Mouse (Mus musculus) forebrain, embryonic 15.5 days (tissue): ENCODE results near the gene Mllt6. TPM values are rescaled to one million over a fixed set of nuclear protein-coding genes. Genes with fewer than 3 reads are reported as not detected.
"Not testable (repeated sequence)": the region's sequence is repeated elsewhere in the genome, so short reads cannot be mapped to it uniquely, and the experiment has no call there.

Experiments
- ATAC-seq: fragments of 200-750 bp; cut with Nextera tagmentation; replicated peaks from 2 replicates; pipeline ENCODE4 v1.8.0; 2017; ENCODE audit warnings: mild to moderate bottlenecking, moderate TSS enrichment, moderate library complexity
- H3K27ac ChIP-seq: fragments of 300-500 bp; sonication (generic); replicated peaks from 2 replicates; pipeline ENCODE4 v1.5.1; 2015; ENCODE audit warnings: mild to moderate bottlenecking, inconsistent platforms
- H3K27me3 ChIP-seq: fragments of 300-500 bp; sonication (generic); 2 replicates; pipeline ENCODE4 v1.6.1; 2015; ENCODE audit warnings: inconsistent platforms
- H3K36me3 ChIP-seq: fragments of 300-500 bp; sonication (generic); 2 replicates; pipeline ENCODE4 v1.6.1; 2015; ENCODE audit warnings: mild to moderate bottlenecking, inconsistent platforms
- H3K4me1 ChIP-seq: fragments of 300-500 bp; sonication (generic); 2 replicates; pipeline ENCODE4 v1.6.1; 2015; ENCODE audit warnings: inconsistent platforms
- H3K4me2 ChIP-seq: fragments of 300-500 bp; sonication (generic); replicated peaks from 2 replicates; pipeline ENCODE4 v1.6.1; 2015; ENCODE audit warnings: mild to moderate bottlenecking, inconsistent platforms
- H3K4me3 ChIP-seq: fragments of 300-500 bp; sonication (generic); 2 replicates; pipeline ENCODE4 v1.5.1; 2015; ENCODE audit warnings: mild to moderate bottlenecking, inconsistent platforms
- H3K9ac ChIP-seq: fragments of 300-500 bp; sonication (generic); replicated peaks from 2 replicates; pipeline ENCODE4 v1.6.1; 2015; ENCODE audit warnings: mild to moderate bottlenecking, inconsistent platforms
- H3K9me3 ChIP-seq: fragments of 300-500 bp; sonication (generic); 2 replicates; pipeline ENCODE4 v1.6.1; 2016; ENCODE audit warnings: inconsistent platforms
- WGBS: fragments of 180-500 bp; shearing (Covaris S2); methylation state at CpG from one replicate; pipeline ENCODE4 v1.1.7; 2015; ENCODE audit warnings: mixed read lengths; 5-methylcytosine and 5-hydroxymethylcytosine counted together
- polyA plus RNA-seq: library from polyadenylated mRNA; unstranded; fragments of >200 nt; fragmentation: Nextera tagmentation; extraction: Ambion mirVana; gene quantifications from 2 replicates; pipeline ENCODE4 v1.2.1, GENCODE M21; 2015

Mllt6 gene
- polyA plus RNA-seq, 1 experiment from 2014 or later = 4.7 TPM

DNA sequence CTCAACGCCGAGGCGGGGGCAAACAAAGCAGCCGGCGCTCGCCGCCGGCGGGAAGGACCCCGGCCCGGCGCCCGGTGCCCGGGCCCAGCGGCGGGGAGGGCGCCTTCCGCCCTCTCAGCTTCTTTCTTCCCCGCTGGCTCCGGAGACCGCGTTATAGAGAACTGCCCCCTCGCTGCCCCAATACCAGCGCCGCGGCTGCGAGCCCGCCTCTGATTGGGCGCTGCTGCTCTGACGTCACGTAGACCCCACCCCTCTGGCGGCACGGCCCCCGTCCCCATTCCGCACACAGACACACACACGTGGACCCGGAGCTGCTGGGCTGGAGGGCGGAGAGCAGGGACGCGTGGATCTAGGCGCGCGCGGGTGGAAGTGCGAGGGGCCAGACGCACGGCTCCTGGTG lies 33.6 kb upstream of the Mllt6 start, which contains the start of gene Epop:
Gene Epop (minus strand): TSS at position 127 of the 400 bp plus-strand sequence.
- ATAC-seq = peak; percentile 95
- Histone ChIP-seq H3K36me3 (no peaks in the 10 kb centered on the region), H3K4me3 (peak within 1 kb of the TSS; percentile 76), H3K9me3 (no peaks in the 10 kb centered on the region), H3K27ac (no peak within 1 kb of the TSS), H3K4me1 (peaks cover 34% of the 10 kb centered on the region), H3K4me2 (peak within 1 kb of the TSS; percentile 80), H3K9ac (peak within 1 kb of the TSS; percentile 78), H3K27me3 (peaks cover 65% of the 10 kb centered on the region)
- WGBS = 0% methylated on average over 46 of the region's 47 CpGs

DNA sequence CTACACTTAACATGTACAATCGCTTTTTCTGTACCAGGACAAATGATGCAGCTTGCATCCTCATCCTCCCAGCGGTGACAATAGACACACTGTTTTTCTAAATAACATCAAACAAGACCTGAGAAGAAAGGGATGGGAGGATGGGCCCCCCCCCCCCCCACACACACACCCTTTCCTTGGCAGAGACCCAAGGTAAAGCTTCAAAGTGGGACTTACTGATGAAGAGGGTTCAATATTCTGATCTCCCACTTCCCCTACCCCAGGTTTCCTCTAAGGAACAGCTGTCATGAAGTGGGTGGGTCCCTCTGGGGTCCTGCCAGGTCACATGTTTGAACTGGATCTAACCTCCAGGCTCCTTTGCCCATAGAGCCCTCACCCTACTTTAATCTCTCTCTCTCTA lies 32.2 kb upstream of the Mllt6 start:
- no peaks in the 10 kb centered on the region for H3K9me3 ChIP-seq
- no peak for ATAC-seq
- H3K4me3 ChIP-seq = no peak overlapping the region
- H3K4me1 ChIP-seq = peaks cover 34% of the 10 kb centered on the region
- no peak overlapping the region for H3K27ac ChIP-seq
- no peak overlapping the region for H3K9ac ChIP-seq
- peaks cover 54% of the 10 kb centered on the region for H3K27me3 ChIP-seq
- no peak overlapping the region for H3K4me2 ChIP-seq
- 19% methylated on average over 2 of the region's 2 CpGs for WGBS
- H3K36me3 ChIP-seq = no peaks in the 10 kb centered on the region

DNA sequence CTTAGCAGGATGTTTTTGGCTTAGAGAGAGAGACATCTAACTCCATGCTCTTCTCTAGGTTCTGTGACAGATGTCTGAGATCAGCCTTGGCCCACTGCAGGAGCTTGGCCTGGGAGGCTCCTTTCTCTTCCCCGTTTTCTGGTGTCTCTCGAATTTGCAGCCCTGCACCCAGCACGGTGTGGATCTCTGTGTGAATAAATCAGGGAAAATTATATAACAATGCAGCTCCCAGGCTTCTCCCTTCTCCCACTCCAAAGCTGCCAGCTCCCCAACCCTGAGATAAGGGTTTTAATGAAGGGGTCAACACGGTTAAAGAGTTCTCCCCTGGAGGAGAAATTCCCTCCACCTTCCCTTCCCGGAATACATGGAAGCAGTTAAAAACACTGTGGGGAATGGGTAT lies 31.7 kb upstream of the Mllt6 start:
- Histone ChIP-seq H3K27ac (no peak overlapping the region), H3K4me2 (no peak overlapping the region), H3K9ac (no peak overlapping the region), H3K4me1 (peaks cover 34% of the 10 kb centered on the region), H3K4me3 (no peak overlapping the region), H3K36me3 (no peaks in the 10 kb centered on the region), H3K9me3 (no peaks in the 10 kb centered on the region), H3K27me3 (peaks cover 49% of the 10 kb centered on the region)
- 16% methylated on average over 5 of the region's 5 CpGs for WGBS
- no peak for ATAC-seq

DNA sequence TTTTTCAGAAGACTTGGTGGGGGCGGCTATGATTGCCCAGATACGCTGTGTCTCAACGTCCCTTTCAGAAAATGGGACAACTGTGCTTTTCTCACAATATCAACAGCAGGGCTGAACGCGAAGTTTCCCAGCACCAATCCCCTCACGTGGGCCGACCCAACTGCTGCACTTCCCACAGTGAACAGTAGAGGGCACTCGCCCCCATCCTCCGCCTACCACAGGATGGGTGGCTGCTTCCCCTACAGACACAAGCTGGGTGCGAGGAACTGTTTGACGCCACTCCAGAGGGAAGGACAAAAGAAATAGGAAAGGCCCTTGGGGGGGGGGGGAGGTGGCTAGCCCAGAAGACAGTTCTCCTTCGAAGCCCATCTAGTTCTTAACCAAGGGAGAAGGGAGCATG lies 31.3 kb upstream of the Mllt6 start:
- WGBS = 3% methylated on average over 12 of the region's 12 CpGs

GRCm38 (mm10) chr11:97632440-97632839 lies 30.8 kb upstream of the Mllt6 start:
- not testable (repeated sequence) for H3K4me3 ChIP-seq, H3K4me2 ChIP-seq, H3K36me3 ChIP-seq, H3K9ac ChIP-seq, ATAC-seq, H3K9me3 ChIP-seq, H3K27ac ChIP-seq
- H3K4me1 ChIP-seq = peaks cover 32% of the 10 kb centered on the region
- WGBS = 83% methylated on average over 4 of the region's 4 CpGs
- peaks cover 41% of the 10 kb centered on the region for H3K27me3 ChIP-seq

More for the DNA sequence above, 31.3 kb upstream of the Mllt6 start:
- H3K9ac ChIP-seq = no peak overlapping the region
- no peaks in the 10 kb centered on the region for H3K9me3 ChIP-seq
- H3K4me1 ChIP-seq = peaks cover 34% of the 10 kb centered on the region
- no peaks in the 10 kb centered on the region for H3K36me3 ChIP-seq
- peaks cover 46% of the 10 kb centered on the region for H3K27me3 ChIP-seq
- H3K27ac ChIP-seq = no peak overlapping the region
- no peak overlapping the region for H3K4me2 ChIP-seq
- no peak overlapping the region for H3K4me3 ChIP-seq
- peak; percentile 52; the same call in 1 of the 2 replicates for ATAC-seq

DNA sequence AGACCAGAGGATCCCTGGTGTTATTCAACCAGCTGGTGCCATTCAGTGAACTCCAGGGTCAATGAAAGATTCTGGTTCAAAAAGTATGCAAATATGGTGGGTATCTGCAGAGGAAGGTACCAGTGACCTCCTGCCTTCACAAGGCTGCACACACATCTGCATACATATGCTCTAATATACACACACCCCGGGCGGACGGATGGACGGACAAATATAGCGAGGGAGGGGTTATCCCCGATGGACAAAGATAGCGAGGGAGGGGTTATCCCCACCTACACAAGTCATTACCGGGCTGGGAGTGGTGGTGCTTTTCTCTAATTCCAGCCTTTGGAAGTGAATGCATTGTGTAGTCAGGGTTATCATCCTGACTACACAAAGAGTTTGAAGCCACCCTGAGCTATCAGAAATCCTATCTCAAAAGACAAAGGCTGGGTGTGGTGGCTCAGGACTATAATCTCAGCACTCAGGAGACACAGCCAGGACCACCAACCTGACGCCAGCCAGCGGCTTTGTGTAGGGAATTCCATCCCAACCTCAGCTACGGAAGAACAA lies 27.7 kb upstream of the Mllt6 start:
- WGBS = 78% methylated on average over 11 of the region's 11 CpGs
- Histone ChIP-seq H3K9me3 (no peaks in the 10 kb centered on the region), H3K27ac (no peak overlapping the region), H3K4me3 (no peak overlapping the region), H3K4me1 (peaks cover 6% of the 10 kb centered on the region; the same call in 1 of the 2 replicates), H3K27me3 (peaks cover 13% of the 10 kb centered on the region), H3K36me3 (no peaks in the 10 kb centered on the region), H3K9ac (no peak overlapping the region), H3K4me2 (no peak overlapping the region)
- ATAC-seq = no peak

DNA sequence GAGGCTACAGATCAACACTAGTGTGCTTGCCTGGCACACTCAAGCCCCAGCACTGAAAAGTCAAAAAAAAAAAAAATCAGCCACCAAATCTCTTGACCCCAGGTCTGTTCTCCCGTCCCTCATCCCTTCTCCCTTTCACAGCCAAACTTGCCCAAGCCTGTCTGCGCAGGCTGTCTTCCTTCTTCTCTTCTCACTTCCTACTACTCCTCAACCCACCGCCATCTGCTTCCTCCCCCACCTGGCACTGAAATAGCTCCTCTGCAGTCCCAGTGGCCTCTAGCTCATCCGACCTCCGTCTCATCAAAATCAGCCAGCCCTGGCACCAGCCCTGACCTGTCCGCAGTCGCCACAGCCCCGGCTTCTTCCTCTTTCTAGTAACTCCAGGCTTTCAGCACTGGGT lies 21.5 kb upstream of the Mllt6 start:
- no peaks in the 10 kb centered on the region for H3K36me3 ChIP-seq
- H3K27me3 ChIP-seq = no peaks in the 10 kb centered on the region
- H3K9ac ChIP-seq = no peak overlapping the region
- no peak overlapping the region for H3K4me2 ChIP-seq
- H3K4me3 ChIP-seq = no peak overlapping the region
- no peak overlapping the region for H3K27ac ChIP-seq
- ATAC-seq = no peak
- WGBS = 69% methylated on average over 8 of the region's 8 CpGs
- H3K4me1 ChIP-seq = no peaks in the 10 kb centered on the region
- H3K9me3 ChIP-seq = no peaks in the 10 kb centered on the region

DNA sequence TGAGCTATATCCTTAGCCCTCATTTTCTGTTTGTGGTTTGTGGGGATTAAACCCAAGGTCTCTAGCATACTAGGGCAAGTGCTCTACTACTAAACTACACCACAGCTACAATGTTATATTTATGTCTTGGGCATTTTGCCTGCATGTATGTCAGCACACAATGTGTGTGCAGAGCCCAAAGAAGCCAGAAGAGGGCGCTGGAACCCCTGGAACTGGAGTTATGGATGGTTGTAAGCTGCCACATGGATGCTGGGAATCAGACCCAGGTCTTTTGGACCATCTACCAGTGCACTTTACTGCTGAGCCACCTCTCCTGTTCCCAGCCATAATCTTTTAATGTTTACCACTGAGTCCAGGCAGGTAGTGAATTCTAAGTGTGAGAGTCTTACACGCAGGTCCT lies 20.5 kb upstream of the Mllt6 start:
- no peak for ATAC-seq
- Histone ChIP-seq H3K4me1 (no peaks in the 10 kb centered on the region), H3K4me3 (no peak overlapping the region), H3K9me3 (no peaks in the 10 kb centered on the region), H3K27me3 (no peaks in the 10 kb centered on the region), H3K36me3 (no peaks in the 10 kb centered on the region), H3K9ac (no peak overlapping the region), H3K4me2 (no peak overlapping the region), H3K27ac (no peak overlapping the region)
- 52% methylated on average over 2 of the region's 2 CpGs for WGBS

DNA sequence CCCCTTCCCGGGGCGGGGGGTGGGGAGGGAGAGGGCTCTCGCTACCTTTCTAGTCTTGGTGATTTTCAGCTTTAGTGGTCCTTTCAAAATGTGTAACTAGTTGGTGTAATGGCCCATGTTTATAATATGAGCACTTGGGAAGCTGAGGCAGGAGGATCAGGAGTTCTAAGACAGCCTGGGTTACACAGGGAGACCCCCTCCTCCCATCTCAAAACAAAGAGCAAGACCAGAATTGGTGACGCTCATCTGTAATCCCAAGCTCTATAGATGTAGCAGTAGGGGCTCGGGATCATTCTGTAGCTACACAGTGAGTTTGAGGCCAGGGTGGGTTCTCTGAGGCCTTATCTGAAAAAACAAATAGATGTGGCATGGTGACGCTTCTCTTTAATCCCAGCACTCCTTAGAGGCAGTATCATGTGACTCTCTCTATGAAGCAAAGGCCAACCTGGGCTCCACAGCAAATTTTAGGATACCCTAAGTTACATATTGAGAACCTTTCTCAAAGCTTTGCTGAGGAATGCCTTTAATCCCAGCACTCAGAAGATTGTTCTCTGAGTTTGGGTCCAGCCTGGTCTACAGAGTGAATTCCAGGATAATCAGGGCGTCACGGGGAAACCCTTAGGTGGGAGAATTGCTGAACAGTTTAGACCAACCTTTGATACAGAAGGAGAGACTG lies 19.7 kb upstream of the Mllt6 start:
- Histone ChIP-seq H3K27ac (no peak overlapping the region), H3K4me3 (no peak overlapping the region), H3K9ac (no peak overlapping the region), H3K9me3 (no peaks in the 10 kb centered on the region), H3K36me3 (no peaks in the 10 kb centered on the region), H3K4me2 (no peak overlapping the region), H3K4me1 (no peaks in the 10 kb centered on the region), H3K27me3 (no peaks in the 10 kb centered on the region)
- WGBS = 81% methylated on average over 8 of the region's 8 CpGs
- no peak for ATAC-seq

DNA sequence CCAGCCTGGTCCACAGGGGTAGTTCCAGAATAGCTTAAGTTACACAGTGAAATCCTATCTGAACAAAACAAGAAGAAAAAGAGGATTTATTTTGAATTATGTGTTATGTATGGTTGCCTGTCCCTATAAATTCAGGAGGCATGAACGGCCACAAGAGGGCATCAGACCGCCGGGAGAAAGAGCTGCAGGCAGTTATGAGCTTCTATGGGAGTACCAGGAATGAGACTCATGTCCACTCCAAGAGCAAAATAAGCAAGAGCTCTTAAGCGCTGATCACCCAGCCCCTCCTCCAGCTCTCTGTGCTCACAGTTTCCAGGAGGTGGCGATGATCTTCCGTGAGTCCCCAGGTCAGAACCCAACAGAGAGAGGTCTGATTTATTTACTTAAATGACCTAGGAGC lies 18.4 kb upstream of the Mllt6 start:
- Histone ChIP-seq H3K4me3 (no peak overlapping the region), H3K4me1 (no peaks in the 10 kb centered on the region), H3K36me3 (no peaks in the 10 kb centered on the region), H3K9ac (no peak overlapping the region), H3K27me3 (no peaks in the 10 kb centered on the region), H3K4me2 (no peak overlapping the region), H3K27ac (no peak overlapping the region), H3K9me3 (no peaks in the 10 kb centered on the region)
- 6% methylated on average over 6 of the region's 6 CpGs for WGBS
- ATAC-seq = no peak

GRCm38 (mm10) chr11:97648541-97648940 lies 14.7 kb upstream of the Mllt6 start:
- not testable (repeated sequence) for H3K4me1 ChIP-seq, H3K9me3 ChIP-seq, H3K27me3 ChIP-seq, H3K36me3 ChIP-seq, H3K27ac ChIP-seq, H3K4me2 ChIP-seq, H3K9ac ChIP-seq, ATAC-seq, H3K4me3 ChIP-seq
- 78% methylated on average over 4 of the region's 4 CpGs for WGBS

GRCm38 (mm10) chr11:97650341-97650740 lies 12.9 kb upstream of the Mllt6 start:
- no peak overlapping the region for H3K9ac ChIP-seq
- 0 out of 2 replicates have a peak, but pooled peaks cover 3% of the 10 kb centered on the region for H3K4me1 ChIP-seq
- 41% methylated on average over 5 of the region's 5 CpGs for WGBS
- no peaks in the 10 kb centered on the region for H3K27me3 ChIP-seq
- no peak overlapping the region for H3K4me2 ChIP-seq
- H3K9me3 ChIP-seq = no peaks in the 10 kb centered on the region
- H3K4me3 ChIP-seq = no peak overlapping the region
- H3K27ac ChIP-seq = no peak overlapping the region
- ATAC-seq = no peak
- no peaks in the 10 kb centered on the region for H3K36me3 ChIP-seq

DNA sequence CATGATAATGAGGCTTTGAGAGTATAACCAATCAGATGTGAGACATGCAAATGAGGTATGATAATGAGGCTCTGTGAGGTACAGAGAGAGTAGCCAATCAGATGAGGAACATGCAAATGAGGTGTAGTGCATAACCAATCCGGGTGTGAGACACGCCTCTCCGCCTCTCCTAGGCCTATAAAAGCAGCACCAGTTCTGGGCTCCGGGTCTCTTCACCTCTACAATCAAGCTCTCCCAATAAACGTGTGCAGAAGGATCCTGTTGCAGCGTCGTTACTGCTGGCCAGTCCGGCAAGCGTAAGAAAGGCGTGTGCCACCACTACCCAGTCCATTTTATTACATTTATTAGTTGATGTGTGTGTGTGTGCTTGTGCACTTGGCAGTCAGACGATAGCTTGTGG lies 9.8 kb upstream of the Mllt6 start:
- not testable (repeated sequence) for H3K27ac ChIP-seq, H3K27me3 ChIP-seq, H3K4me2 ChIP-seq, H3K9ac ChIP-seq, H3K4me1 ChIP-seq, ATAC-seq, H3K36me3 ChIP-seq, H3K9me3 ChIP-seq, H3K4me3 ChIP-seq
- 93% methylated on average over 11 of the region's 11 CpGs for WGBS
